Mouse (Mus musculus): Measurements from ENCODE around the gene Tmsb10. TPM values are rescaled to one million over a fixed set of nuclear protein-coding genes. Genes with fewer than 3 reads are reported as not detected.

Tmsb10 gene
- polyA plus RNA-seq, 1 experiment from 2014 or later, result 3,486 TPM

Other genes starting within 250 kb of the Tmsb10 start
- gene Tcf7l1, start 169.5 kb downstream of the Tmsb10 start, polyA plus RNA-seq (2014; fragmentation: Nextera tagmentation; extraction: Ambion mirVana), result 16.7 and 19.8 TPM in 2 replicates
- gene Kcmf1, start 58.8 kb downstream of the Tmsb10 start, polyA plus RNA-seq (2014; fragmentation: Nextera tagmentation; extraction: Ambion mirVana), result 37.2 and 45.3 TPM in 2 replicates